Mouse (Mus musculus) MEL (cell line): ENCODE data around the gene Spns2. TPM values are rescaled to one million over a fixed set of nuclear protein-coding genes. Genes with fewer than 3 reads are reported as not detected.

ENCODE experiments used
- DNase-seq: peaks from one replicate; pipeline ENCODE4 v3.0.0; 2011; ENCODE audit warnings: low read depth, low spot score
- H3K27ac ChIP-seq: 2 replicates; pipeline ENCODE4 v1.5.1; 2012; ENCODE audit warnings: low read depth, mild to moderate bottlenecking, control low read depth, low read length, moderate library complexity; ENCODE audit not compliant: control insufficient read depth
- H3K27me3 ChIP-seq, 2 experiments: fragments of 150-350 bp in 1 of 2; sonication (generic) in 1 of 2; 2 replicates each; pipeline ENCODE4 v1.6.1; 2012; ENCODE audit warnings: low read length in 2 of 2, mild to moderate bottlenecking in 2 of 2, improper control_type of control experiment in 1 of 2, moderate library complexity in 1 of 2; ENCODE audit not compliant: insufficient read depth in 2 of 2, control insufficient read depth in 1 of 2
- H3K36me3 ChIP-seq, 2 experiments: 2 replicates each; pipeline ENCODE4 v1.6.1; 2012 to 2014; ENCODE audit warnings: low read length in 2 of 2, improper control_type of control experiment in 1 of 2, inconsistent platforms in 1 of 2, mild to moderate bottlenecking in 1 of 2; ENCODE audit not compliant: insufficient read depth in 2 of 2, control insufficient read depth in 1 of 2
- H3K4me1 ChIP-seq, 2 experiments: fragments of 150-350 bp in 1 of 2; sonication (generic) in 1 of 2; 2 replicates each; pipeline ENCODE4 v1.6.1; 2012; ENCODE audit warnings: low read length in 2 of 2, improper control_type of control experiment in 1 of 2, mild to moderate bottlenecking in 1 of 2; ENCODE audit not compliant: insufficient read depth in 2 of 2, control insufficient read depth in 1 of 2
- H3K4me3 ChIP-seq, 2 experiments: fragments of 150-350 bp in 1 of 2; sonication (generic) in 1 of 2; 2 replicates each; pipeline ENCODE4 v1.5.1; 2012; ENCODE audit warnings: low read depth in 2 of 2, low read length in 2 of 2, mild to moderate bottlenecking in 2 of 2, moderate library complexity in 2 of 2, control low read depth in 1 of 2, improper control_type of control experiment in 1 of 2; ENCODE audit not compliant: control insufficient read depth in 1 of 2, insufficient read depth in 1 of 2
- H3K79me2 ChIP-seq: 2 replicates; pipeline ENCODE4 v1.6.1; 2012; ENCODE audit warnings: mild to moderate bottlenecking, low read length, moderate library complexity; ENCODE audit not compliant: control insufficient read depth, poor library complexity, insufficient read depth
- H3K9ac ChIP-seq: 2 replicates; pipeline ENCODE4 v1.6.1; 2012; ENCODE audit warnings: low read depth, mild to moderate bottlenecking, control low read depth, low read length, moderate library complexity; ENCODE audit not compliant: control insufficient read depth, poor library complexity, severe bottlenecking
- H3K9me3 ChIP-seq: fragments of 150-350 bp; sonication (generic); replicated peaks from 2 replicates; pipeline ENCODE4 v1.6.1; 2012; ENCODE audit warnings: mild to moderate bottlenecking, low read length, improper control_type of control experiment, moderate library complexity; ENCODE audit not compliant: insufficient read depth
- ELF1 ChIP-seq: IDR thresholded peaks from 2 replicates; pipeline ENCODE4 v1.6.1; 2014; ENCODE audit warnings: low read depth, mild to moderate bottlenecking, inconsistent platforms, low read length, improper control_type of control experiment, moderate library complexity
- EP300 ChIP-seq, 2 experiments: IDR thresholded peaks; 2 replicates each; pipeline ENCODE4 v1.6.1; 2011; ENCODE audit warnings: improper control_type of control experiment in 2 of 2, low read length in 2 of 2, low read depth in 1 of 2, mild to moderate bottlenecking in 1 of 2
- HCFC1 ChIP-seq: IDR thresholded peaks from 2 replicates; pipeline ENCODE4 v1.6.1; 2012; ENCODE audit warnings: low read depth, mild to moderate bottlenecking, inconsistent platforms, low read length, improper control_type of control experiment, moderate library complexity
- JUND ChIP-seq: IDR thresholded peaks from 2 replicates; pipeline ENCODE4 v1.6.1; 2011; ENCODE audit warnings: low read depth, mild to moderate bottlenecking, improper control_type of control experiment, low read length
- KAT2A ChIP-seq: conservative IDR thresholded peaks from 2 replicates; pipeline ENCODE4 v1.6.1; 2012; ENCODE audit warnings: low read depth, low read length, improper control_type of control experiment, inconsistent platforms
- MAFK ChIP-seq: IDR thresholded peaks from 2 replicates; pipeline ENCODE4 v1.6.1; 2011; ENCODE audit warnings: low read depth, mild to moderate bottlenecking, low read length, improper control_type of control experiment, borderline replicate concordance
- MAX ChIP-seq: IDR thresholded peaks from 2 replicates; pipeline ENCODE4 v1.6.1; 2011; ENCODE audit warnings: low read length, improper control_type of control experiment
- MAZ ChIP-seq: IDR thresholded peaks from 2 replicates; pipeline ENCODE4 v1.6.1; 2012; ENCODE audit warnings: low read depth, mild to moderate bottlenecking, inconsistent platforms, low read length, improper control_type of control experiment
- MXI1 ChIP-seq: IDR thresholded peaks from 2 replicates; pipeline ENCODE4 v1.6.1; 2011; ENCODE audit warnings: mild to moderate bottlenecking, low read depth, low read length, improper control_type of control experiment
- NELFE ChIP-seq: IDR thresholded peaks from 2 replicates; pipeline ENCODE4 v1.6.1; 2011; ENCODE audit warnings: low read depth, low read length, improper control_type of control experiment
- NRF1 ChIP-seq: IDR thresholded peaks from 2 replicates; pipeline ENCODE4 v1.6.1; 2014; ENCODE audit warnings: low read depth, mild to moderate bottlenecking, inconsistent platforms, low read length, improper control_type of control experiment, moderate library complexity; ENCODE audit not compliant: poor library complexity, insufficient read depth, severe bottlenecking
- POLR2AphosphoS5 ChIP-seq: IDR thresholded peaks from 2 replicates; pipeline ENCODE4 v1.6.1; 2012; ENCODE audit warnings: low read depth, borderline replicate concordance, mild to moderate bottlenecking, inconsistent platforms, low read length, moderate library complexity, mixed read lengths
- RAD21 ChIP-seq: IDR thresholded peaks from 2 replicates; pipeline ENCODE4 v1.6.1; 2011; ENCODE audit warnings: mild to moderate bottlenecking, low read depth, low read length, improper control_type of control experiment
- SIN3A ChIP-seq: IDR thresholded peaks from 2 replicates; pipeline ENCODE4 v1.6.1; 2012; ENCODE audit warnings: low read length, improper control_type of control experiment, inconsistent platforms
- TAL1 ChIP-seq: IDR thresholded peaks from 2 replicates; pipeline ENCODE4 v1.6.1; 2012; ENCODE audit warnings: mild to moderate bottlenecking, inconsistent platforms, low read length, moderate library complexity, mixed read lengths
- TBP ChIP-seq: IDR thresholded peaks from 2 replicates; pipeline ENCODE4 v1.8.0; 2011; ENCODE audit warnings: low read depth, low read length, improper control_type of control experiment
- TCF12 ChIP-seq: IDR thresholded peaks from 2 replicates; pipeline ENCODE4 v1.6.1; 2014; ENCODE audit warnings: low read depth, mild to moderate bottlenecking, inconsistent platforms, low read length, improper control_type of control experiment, moderate library complexity
- UBTF ChIP-seq: IDR thresholded peaks from 2 replicates; pipeline ENCODE4 v1.6.1; 2012; ENCODE audit warnings: low read depth, mild to moderate bottlenecking, inconsistent platforms, low read length, improper control_type of control experiment, moderate library complexity, borderline replicate concordance; ENCODE audit not compliant: insufficient read depth
- USF1 ChIP-seq: IDR thresholded peaks from 2 replicates; pipeline ENCODE4 v1.6.1; 2014; ENCODE audit warnings: low read depth, mild to moderate bottlenecking, inconsistent platforms, low read length, improper control_type of control experiment, moderate library complexity
- ZC3H11A ChIP-seq: IDR thresholded peaks from 2 replicates; pipeline ENCODE4 v1.6.1; 2012; ENCODE audit warnings: low read depth, mild to moderate bottlenecking, inconsistent platforms, low read length, improper control_type of control experiment
- ZMIZ1 ChIP-seq: IDR thresholded peaks from 2 replicates; pipeline ENCODE4 v1.6.1; 2012; ENCODE audit warnings: low read depth, mild to moderate bottlenecking, inconsistent platforms, low read length, improper control_type of control experiment, moderate library complexity
- ZNF384 ChIP-seq: IDR thresholded peaks from 2 replicates; pipeline ENCODE4 v1.6.1; 2012; ENCODE audit warnings: low read depth, mild to moderate bottlenecking, inconsistent platforms, low read length, improper control_type of control experiment
- polyA plus RNA-seq, 2 experiments: library from polyadenylated mRNA; stranded (reverse) in 1 of 2; unstranded in 1 of 2; fragments of >175 nt in 1 of 2; fragments of >200 nt in 1 of 2; gene quantifications; 2 replicates each; pipeline versions ENCODE4 v1.2.1 to v1.2.4; 2012; ENCODE audit warnings: low replicate concordance in 2 of 2, low read depth in 1 of 2; ENCODE audit not compliant: insufficient read length in 2 of 2, insufficient read depth in 1 of 2, missing spikeins in 1 of 2
- total RNA-seq: library from RNA; depleted of rRNA; stranded (reverse); fragments of 300-350 nt; gene quantifications from 2 replicates; pipeline ENCODE4 v1.2.3, GENCODE M21; 2012

The Spns2 gene
- total and polyA plus RNA-seq, 3 experiments: 0.58 to 3.0 TPM; not detected in 1

GRCm38 (mm10) chr11:72488753-72489271, 892 bp downstream of the Spns2 start:
- peak overlapping the region; percentile 23; the same call in 1 of the 2 replicates for H3K9ac ChIP-seq
- H3K36me3 ChIP-seq: peaks cover 0 to 8% of the 10 kb centered on the region in 2 experiments; a peak in 2 of 4 replicates
- H3K27me3 ChIP-seq: peaks cover 0 to 9% of the 10 kb centered on the region in 2 experiments; a peak in 2 of 4 replicates
- TF ChIP-seq TAL1 (no peak), ZMIZ1 (no peak), EP300 (IDR thresholded peaks at IDR 0.05; ENCODE audit: low read depth in 1 of 2, low read length in 2 of 2) (no peak), HCFC1 (no peak), ZNF384 (no peak), MAFK (no peak), ELF1 (no peak), MXI1 (no peak), TCF12 (no peak), KAT2A (no peak), MAZ (no peak), NRF1 (no peak), POLR2AphosphoS5 (no peak)
- TF ChIP-seq, all 39 proteins: peak for 0
- peak; percentile 58 for DNase-seq
- Histone ChIP-seq H3K27ac (no peak overlapping the region), H3K9me3 (no peaks in the 10 kb centered on the region), H3K79me2 (no peaks in the 10 kb centered on the region), H3K4me3 (peak overlapping the region in 1 of 2 experiments; percentile 51; a peak in 2 of 4 replicates), H3K4me1 (peaks cover 0 to 20% of the 10 kb centered on the region in 2 experiments; a peak in 2 of 4 replicates)

GRCm38 (mm10) chr11:72487739-72488138, 2.0 kb downstream of the Spns2 start:
- peaks cover 0 to 20% of the 10 kb centered on the region in 2 experiments; a peak in 2 of 4 replicates for H3K4me1 ChIP-seq
- no peak overlapping the region for H3K9ac ChIP-seq
- TF ChIP-seq JUND: no peak
- no peak for TF ChIP-seq ZNF384
- TF ChIP-seq USF1: no peak
- no peak for TF ChIP-seq ZC3H11A
- no peak for TF ChIP-seq ELF1
- no peak for TF ChIP-seq POLR2AphosphoS5
- no peak for TF ChIP-seq UBTF
- no peak for TF ChIP-seq MAX
- TF ChIP-seq ZMIZ1: no peak
- TF ChIP-seq HCFC1: no peak
- no peak for TF ChIP-seq RAD21
- no peak for TF ChIP-seq SIN3A
- TF ChIP-seq MAFK: no peak
- no peak for TF ChIP-seq TBP
- no peak for TF ChIP-seq NELFE
- H3K27ac ChIP-seq: no peak overlapping the region
- DNase-seq: peak; percentile 47
- peaks cover 0 to 8% of the 10 kb centered on the region in 2 experiments; a peak in 2 of 4 replicates for H3K36me3 ChIP-seq
- no peaks in the 10 kb centered on the region for H3K79me2 ChIP-seq
- H3K9me3 ChIP-seq: no peaks in the 10 kb centered on the region
- H3K27me3 ChIP-seq: peaks cover 0 to 9% of the 10 kb centered on the region in 2 experiments; a peak in 2 of 4 replicates
- no peak overlapping the region for H3K4me3 ChIP-seq
